Mouse (Mus musculus) urinary bladder, postnatal 36 days (tissue): ENCODE data around the gene Pabpn1l.

Experiments
- DNase-seq, 2 experiments: peaks; one replicate each; pipeline ENCODE4 v3.0.0; 2022; ENCODE audit warnings: low spot score in 2 of 2, mixed read lengths in 1 of 2

Gene Pabpn1l

GRCm38 (mm10) chr8:122618660-122619378, 3.7 kb downstream of the Pabpn1l start:
- no peak for DNase-seq

- DNase-seq = peak; percentile 72 to 80
These were observed 4.5 kb downstream of the Pabpn1l start for GRCm38 (mm10) chr8:122617947-122618546.

DNA sequence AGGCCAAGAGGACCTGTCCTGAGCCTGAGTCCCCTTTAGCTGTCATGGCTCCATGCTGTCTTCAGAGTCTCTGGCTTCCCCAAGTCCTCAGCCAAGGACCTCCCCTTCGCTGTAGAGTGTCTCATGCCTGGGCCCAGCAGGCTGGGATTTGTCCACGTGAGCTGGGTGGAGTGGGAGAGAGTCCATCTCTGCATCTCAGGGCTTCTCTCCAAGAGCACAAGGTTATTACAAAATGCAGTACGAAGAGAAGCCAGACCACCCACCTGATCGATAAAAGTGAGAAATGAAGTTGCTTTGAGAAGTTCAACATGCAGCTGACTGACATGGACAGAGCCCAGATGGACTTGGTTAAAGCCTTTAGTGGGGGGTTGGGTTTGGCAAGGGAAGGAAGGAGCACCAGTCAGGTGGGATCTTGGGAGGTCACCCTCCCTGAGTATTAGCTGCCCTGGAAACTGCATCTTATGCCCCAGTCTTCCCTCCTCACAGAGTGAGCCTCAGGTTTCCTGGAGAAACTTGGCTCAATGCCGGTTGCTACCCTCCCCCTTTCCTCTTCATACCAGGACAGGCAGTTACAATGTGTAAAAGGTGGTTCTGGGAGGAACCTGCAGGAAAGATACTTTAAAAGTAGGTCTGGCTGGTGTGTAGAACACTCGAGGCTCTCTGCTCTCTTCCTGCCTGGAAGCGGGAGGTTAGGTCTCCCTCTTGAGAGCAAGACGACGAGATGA, 6.2 kb downstream of the Pabpn1l start:
- DNase-seq = peak; percentile 40 to 63

DNA sequence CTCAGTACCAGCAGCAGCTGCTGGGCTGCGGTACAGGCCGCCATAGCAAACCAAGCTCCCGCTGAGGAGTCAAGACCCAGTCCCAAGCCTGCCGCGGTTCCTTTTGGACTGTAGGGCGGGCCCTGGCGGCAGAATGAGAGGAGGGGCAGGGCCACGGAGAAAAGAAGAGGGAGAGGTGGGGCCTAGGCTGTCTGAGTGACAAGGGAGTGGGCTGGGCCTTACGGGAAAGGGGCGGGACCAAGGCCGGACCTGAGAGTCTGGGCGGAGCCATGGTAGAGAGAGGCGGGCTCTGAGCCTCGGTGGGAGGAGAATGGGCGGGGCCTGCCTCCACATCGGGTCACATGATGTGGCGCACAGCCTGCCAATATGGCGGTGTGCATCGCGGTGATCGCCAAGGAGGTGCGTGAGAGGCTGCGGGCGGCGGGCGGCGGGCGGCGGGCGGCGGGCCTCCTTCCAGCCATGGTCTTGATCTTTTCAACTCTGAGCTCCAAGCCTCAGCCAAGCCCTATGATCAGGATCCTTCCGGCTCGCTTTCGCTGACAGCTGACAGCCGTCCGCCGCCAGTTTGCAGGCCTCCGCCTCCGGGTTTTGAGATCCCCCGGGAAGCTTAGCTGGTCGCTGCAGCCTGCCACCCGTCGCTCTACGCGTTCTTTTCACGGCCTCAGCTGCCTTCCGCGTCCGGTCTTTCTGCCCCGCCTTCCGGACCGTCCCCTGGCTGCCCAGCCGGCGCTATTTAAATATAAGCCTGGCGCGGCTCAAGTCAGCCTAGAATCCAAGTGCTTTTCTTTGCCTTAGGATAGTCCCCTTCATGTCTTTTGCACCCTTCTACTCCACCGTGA, 11.0 kb downstream of the Pabpn1l start, which contains the start of the genes Galns and Trappc2l:
Galns (minus strand) TSS at position 169 of the 839 bp plus-strand sequence.
Trappc2l (plus strand) TSS at position 346 of the 839 bp plus-strand sequence.
- peak; percentile 93 to 95 for DNase-seq

DNA sequence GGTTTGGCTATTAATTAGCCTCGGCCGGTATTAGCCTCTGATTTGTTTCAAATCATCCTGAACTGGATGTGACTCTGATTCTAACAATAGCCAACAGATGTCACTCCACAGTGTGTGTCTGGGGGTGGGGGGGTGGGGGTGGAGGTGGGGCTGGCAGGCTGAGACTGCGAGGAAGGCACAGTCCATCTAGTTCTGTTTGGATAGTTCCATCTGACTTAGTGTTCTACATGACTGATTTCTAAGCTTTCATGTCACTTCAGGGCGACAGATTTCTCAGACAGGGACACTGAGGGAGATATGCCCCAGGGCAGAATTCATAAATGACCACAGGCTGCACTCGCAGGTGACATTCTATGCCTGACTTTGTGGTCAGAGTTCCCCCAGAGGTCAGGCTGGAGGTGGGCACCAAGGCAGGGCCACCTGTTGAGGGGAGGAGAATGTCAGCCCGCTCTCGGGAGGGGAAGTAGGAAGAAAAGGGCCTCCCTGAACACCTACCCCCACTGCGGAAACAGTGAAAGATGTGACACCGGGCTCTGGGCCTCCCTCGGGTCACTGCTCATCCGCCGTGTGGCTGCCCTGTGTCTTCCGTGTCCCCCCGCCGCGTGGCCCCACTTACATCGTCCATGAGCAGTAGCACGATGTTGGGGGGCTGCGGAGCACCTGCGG, 11.8 kb downstream of the Pabpn1l start:
- no peak for DNase-seq

DNA sequence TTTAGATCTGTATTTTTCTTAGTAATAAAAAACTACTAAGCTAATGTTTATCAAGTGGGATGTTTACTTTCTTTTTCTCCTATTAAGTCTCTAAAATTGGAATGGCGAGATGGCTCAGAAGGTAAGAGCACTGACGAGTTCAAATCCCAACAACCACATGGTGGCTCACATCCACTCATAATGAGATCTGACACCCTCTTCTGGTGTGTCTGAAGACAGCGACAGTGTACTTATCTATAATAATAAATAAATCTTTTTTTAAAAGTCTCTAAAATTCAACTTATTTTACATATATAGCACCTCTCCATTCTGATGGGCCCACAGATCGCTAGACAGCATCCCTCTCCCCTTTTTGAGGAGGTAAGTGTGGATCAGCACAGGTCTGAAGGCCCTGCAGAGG, 12.3 kb downstream of the Pabpn1l start:
- DNase-seq = no peak

DNA sequence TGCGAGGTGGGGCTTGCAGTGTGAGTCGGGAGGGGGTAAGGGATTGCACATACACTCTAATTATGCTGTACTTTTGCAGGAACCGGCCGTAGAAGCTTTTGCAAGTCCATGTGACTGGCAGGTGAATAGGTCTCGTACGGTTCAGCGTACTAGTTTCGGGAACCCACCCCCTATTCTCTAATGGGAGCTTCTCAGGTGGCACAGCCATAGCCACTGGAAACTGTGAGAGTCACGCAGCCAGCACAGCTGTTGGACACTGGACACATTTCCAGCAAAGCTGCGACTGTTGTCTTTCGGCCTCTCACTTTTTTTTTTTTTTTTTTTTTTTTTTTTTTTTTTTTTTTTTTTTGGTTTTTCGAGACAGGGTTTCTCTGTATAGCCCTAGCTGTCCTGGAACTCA, 15.7 kb downstream of the Pabpn1l start:
- no peak for DNase-seq

DNA sequence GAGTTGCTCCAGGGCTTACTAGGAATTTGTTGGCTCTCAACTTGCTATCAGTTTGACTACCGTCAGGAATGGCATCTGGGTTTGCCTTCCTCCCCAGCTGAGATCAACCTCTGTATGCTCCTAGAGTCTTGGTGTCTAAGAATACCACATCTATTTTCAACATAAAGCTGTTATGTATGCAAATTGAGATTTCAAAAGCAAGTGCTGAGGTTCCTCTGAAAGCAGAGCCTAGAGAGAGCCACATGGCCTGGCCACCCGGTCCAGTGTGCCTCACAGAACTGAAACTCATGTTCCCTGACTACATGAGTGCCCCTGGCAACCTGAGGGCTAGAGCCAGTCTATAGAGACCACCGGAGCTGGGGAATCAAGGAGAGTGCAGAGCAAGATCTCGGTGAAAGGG, 17.2 kb downstream of the Pabpn1l start:
- DNase-seq = no peak

- DNase-seq = no peak
These were observed 17.9 kb downstream of the Pabpn1l start for GRCm38 (mm10) chr8:122604640-122605039.

GRCm38 (mm10) chr8:122600666-122601065, 21.9 kb downstream of the Pabpn1l start:
- DNase-seq = no peak

- no peak for DNase-seq
These were observed 26.5 kb downstream of the Pabpn1l start for GRCm38 (mm10) chr8:122596031-122596430.

DNA sequence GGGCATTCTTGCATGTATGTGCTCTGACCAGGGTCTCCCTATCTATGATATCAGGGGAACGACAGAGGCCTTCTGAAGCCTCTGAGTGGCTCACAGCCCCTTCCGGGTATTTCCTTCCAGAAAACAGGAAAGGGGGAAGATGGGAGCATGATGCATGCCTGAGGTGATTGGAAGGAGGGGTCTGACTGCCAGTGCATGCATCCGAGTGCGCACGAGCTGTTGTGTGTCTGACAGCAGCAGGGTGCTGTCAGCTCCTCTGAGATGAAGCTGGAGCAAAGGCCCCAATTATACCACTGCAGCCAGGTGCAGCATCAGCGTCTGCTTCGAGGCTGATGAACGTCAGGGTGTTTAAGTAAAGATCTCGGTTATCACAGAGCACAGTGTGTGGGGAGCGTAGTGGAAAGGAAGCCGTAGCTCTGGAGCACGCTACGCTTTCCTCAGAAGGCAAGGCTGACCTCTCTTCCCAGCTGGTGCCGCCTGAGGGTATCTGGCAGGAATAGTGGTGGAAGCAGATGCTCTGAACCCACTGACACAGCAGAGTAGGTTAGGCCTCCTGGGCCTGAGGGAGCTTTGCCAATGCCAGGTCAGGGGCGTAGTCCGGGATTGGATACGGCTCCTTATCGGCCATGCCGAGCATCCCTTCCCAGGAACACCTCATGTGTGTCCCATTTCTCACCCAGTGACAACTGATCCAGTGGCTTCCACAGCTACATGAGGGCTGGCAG, 28.6 kb downstream of the Pabpn1l start:
- DNase-seq = no peak

- no peak for DNase-seq
These were observed 29.3 kb downstream of the Pabpn1l start for GRCm38 (mm10) chr8:122593240-122593639.

GRCm38 (mm10) chr8:122586749-122587148, 35.8 kb downstream of the Pabpn1l start:
- no peak for DNase-seq

- DNase-seq = no peak
These were observed 36.4 kb downstream of the Pabpn1l start for GRCm38 (mm10) chr8:122586171-122586570.

DNA sequence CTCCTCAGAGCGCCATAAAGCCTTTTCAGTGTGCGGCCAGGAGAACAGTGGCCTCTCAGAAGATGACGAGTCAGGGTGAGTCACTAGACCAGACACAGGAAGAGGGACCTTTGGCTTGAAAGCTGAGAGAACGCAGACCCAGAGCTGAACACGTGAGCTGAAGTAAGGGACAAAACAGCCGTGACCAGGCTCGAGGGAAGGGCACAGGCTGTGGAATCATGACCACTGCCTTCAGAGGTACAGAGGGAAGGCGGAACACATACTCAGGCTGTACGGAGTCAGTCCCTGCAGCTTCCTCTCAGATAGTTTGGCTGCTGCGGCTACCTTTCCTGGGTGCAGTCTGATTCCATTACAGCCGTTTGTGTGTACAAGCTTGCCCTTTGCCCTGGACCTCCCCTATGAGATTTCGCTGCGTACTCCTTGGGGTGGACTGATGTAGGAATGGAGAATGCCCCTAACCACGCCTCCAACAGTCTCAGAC, 37.1 kb downstream of the Pabpn1l start:
- DNase-seq = no peak

DNA sequence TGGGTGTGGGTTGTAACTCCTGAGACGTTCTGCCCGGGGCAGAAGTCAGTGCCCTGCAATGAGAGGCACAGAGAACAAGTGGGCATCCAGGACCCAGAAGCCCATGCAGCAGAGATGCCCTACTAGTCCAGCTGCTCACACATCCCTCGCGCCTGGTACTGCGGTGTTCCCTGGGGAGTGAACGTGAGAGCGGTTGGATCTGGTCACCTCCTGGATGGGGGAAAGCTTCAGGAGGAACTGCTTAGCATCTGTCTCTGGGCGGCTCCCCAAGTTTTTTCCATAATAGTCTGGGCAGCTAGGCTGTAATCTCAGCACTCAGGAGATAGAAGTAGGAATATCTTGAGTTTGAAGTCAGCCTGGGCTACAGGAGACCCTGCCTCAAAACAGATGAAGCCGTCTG, 37.6 kb downstream of the Pabpn1l start:
- DNase-seq = no peak

DNA sequence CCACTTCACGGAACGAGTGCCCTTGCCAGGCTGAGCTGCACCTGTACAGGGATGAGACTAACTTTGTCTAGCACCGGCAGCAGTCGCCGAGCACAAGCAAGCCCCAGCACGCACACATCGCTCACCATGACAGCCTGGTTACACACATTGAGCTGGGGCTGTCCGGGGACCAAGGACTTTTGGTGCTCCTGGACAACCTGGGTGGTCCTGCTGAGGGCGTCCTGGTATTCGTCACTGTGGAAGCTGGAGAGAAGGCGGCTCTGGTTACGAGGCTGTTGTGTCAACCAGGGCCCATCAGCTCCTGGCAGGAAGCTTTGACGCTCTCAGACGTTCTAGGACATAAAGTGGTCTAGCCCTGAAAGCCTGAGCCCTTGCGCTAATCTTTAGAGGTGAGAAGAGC, 41.6 kb downstream of the Pabpn1l start:
- no peak for DNase-seq

- no peak for DNase-seq
These were observed 43.3 kb downstream of the Pabpn1l start for GRCm38 (mm10) chr8:122579196-122579595.

DNA sequence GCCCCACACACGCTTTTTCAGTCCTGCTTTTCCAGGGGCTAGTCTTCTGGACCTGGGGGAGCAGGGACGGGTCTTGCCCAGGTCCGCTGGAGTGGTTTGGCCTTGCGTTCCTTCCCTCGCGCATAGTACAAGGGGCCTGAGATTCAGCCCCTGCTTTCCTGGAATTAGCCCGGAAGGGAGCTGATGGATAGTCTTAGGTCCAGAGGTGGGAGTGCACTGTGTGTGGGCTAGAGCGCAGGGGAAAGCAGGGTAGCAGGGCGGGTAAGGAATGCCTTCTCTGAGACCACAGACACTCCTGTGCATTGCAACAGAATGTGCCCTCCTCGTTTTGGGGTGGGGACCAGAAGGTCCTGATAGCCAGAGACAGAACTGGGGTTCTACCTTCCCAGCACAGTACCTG, 45.4 kb downstream of the Pabpn1l start:
- DNase-seq = no peak
